Mouse (Mus musculus) cerebellum, postnatal 10 days (tissue): ENCODE results near the gene Sdf4.
A peak's percentile ranks its signal among the peaks of the same experiment; 100 is the strongest.

ENCODE experiments used
- DNase-seq, 2 experiments: peaks; one replicate each; pipeline ENCODE4 v3.0.0; 2021; ENCODE audit warnings: mixed read lengths in 2 of 2

The Sdf4 gene

GRCm38 (mm10) chr4:155992241-155992905 is at the start of gene Sdf4, which contains the start of gene B3galt6:
Gene Sdf4, plus strand, starts transcription at chr4:155992872.
Gene B3galt6, minus strand, starts transcription at chr4:155992649.
- peak; percentile 91 for DNase-seq

GRCm38 (mm10) chr4:155943049-155943452 is 49.6 kb upstream of the Sdf4 start:
- DNase-seq, result peak; percentile 71 to 76

- peak; percentile 96 to 97 for DNase-seq
Measured at GRCm38 (mm10) chr4:155943534-155944249, 49.0 kb upstream of the Sdf4 start, which contains the start of gene Ube2j2. Gene Ube2j2, plus strand, starts transcription at chr4:155943831.

- peak in 1 of 2 experiments; percentile 24 for DNase-seq
Measured at GRCm38 (mm10) chr4:155944271-155944670, 48.4 kb upstream of the Sdf4 start.

- DNase-seq, result no peak
Measured at GRCm38 (mm10) chr4:155947094-155947493, 45.6 kb upstream of the Sdf4 start.

GRCm38 (mm10) chr4:155955491-155955890 is 37.2 kb upstream of the Sdf4 start:
- peak; percentile 26 to 33 for DNase-seq

GRCm38 (mm10) chr4:155959275-155959674 is 33.4 kb upstream of the Sdf4 start:
- DNase-seq, result peak; percentile 89 to 90

GRCm38 (mm10) chr4:155962167-155962971 is 30.3 kb upstream of the Sdf4 start, which contains the start of gene C1qtnf12:
Gene C1qtnf12, plus strand, starts transcription at chr4:155962318.
- peak; percentile 62 to 65 for DNase-seq

- no peak for DNase-seq
Measured at GRCm38 (mm10) chr4:155963106-155963505, 29.6 kb upstream of the Sdf4 start.

GRCm38 (mm10) chr4:155964396-155964795 is 28.3 kb upstream of the Sdf4 start:
- no peak for DNase-seq

- DNase-seq, result no peak
Measured at GRCm38 (mm10) chr4:155969043-155969653, 23.5 kb upstream of the Sdf4 start.

GRCm38 (mm10) chr4:155970286-155970685 is 22.4 kb upstream of the Sdf4 start:
- peak; percentile 49 to 63 for DNase-seq

GRCm38 (mm10) chr4:155972651-155973050 is 20.0 kb upstream of the Sdf4 start:
- DNase-seq, result no peak

GRCm38 (mm10) chr4:155973239-155973638 is 19.4 kb upstream of the Sdf4 start:
- DNase-seq, result no peak

- no peak for DNase-seq
Measured at GRCm38 (mm10) chr4:155981436-155982082, 11.1 kb upstream of the Sdf4 start.

- DNase-seq, result no peak
Measured at GRCm38 (mm10) chr4:155983788-155984187, 8.9 kb upstream of the Sdf4 start.

GRCm38 (mm10) chr4:155991211-155991907 is 1.3 kb upstream of the Sdf4 start:
- no peak for DNase-seq

GRCm38 (mm10) chr4:155991908-155992230 is 803 bp upstream of the Sdf4 start:
- DNase-seq, result no peak

- DNase-seq, result peak; percentile 97 to 99
Measured at GRCm38 (mm10) chr4:155992906-155993547, 355 bp downstream of the Sdf4 start.

- no peak for DNase-seq
Measured at GRCm38 (mm10) chr4:155993606-155994005, 934 bp downstream of the Sdf4 start.

GRCm38 (mm10) chr4:156004109-156004508 is 11.4 kb downstream of the Sdf4 start:
- DNase-seq, result no peak
